Mouse (Mus musculus): ENCODE results near the gene 1700013F07Rik. TPM values are rescaled to one million over a fixed set of nuclear protein-coding genes. Genes with fewer than 3 reads are reported as not detected.

1700013F07Rik gene
- polyA plus RNA-seq, 1 experiment: 743 TPM

DNA sequence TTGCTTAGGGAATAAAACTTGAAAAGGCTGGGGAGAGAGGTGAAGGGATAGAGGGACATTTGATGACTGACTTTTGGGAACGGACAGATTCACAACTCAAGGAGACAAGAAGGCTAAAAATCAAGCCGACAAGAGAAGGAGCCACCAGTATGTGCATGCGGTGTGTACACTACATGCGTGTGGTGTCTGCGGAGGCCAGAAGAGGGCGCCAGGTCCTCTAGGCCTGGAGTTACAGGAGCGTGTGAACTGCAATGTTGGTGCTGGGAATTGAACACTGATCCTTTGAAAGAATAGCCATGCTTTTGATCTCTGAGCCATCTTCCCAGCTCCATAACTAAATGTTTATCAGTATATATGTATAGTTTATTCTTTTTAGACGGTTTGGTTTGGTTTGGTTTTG is 5.5 kb upstream of the 1700013F07Rik start:
- H3K36me3 ChIP-seq (ENCODE audit: control insufficient read depth, insufficient read depth, low read length): no peaks in the 10 kb centered on the region
- no peak overlapping the region for H3K27ac ChIP-seq (ENCODE audit: control insufficient read depth, insufficient read depth, low read depth, low read length)
- peak; percentile 61; the same call in 1 of the 2 replicates for TF ChIP-seq CTCF (IDR thresholded peaks at IDR 0.05; ENCODE audit: control insufficient read depth, insufficient read depth, insufficient replicate concordance, low read depth, low read length)
- TF ChIP-seq POLR2A (IDR thresholded peaks at IDR 0.05; ENCODE audit: control insufficient read depth, low read depth, low read length): no peak
- no peaks in the 10 kb centered on the region for H3K27me3 ChIP-seq (ENCODE audit: control insufficient read depth, insufficient read depth, low read length)
- H3K4me3 ChIP-seq (ENCODE audit: control insufficient read depth, low read depth, low read length): no peak overlapping the region
- no peaks in the 10 kb centered on the region for H3K4me1 ChIP-seq (ENCODE audit: control insufficient read depth, insufficient read depth, low read length)

DNA sequence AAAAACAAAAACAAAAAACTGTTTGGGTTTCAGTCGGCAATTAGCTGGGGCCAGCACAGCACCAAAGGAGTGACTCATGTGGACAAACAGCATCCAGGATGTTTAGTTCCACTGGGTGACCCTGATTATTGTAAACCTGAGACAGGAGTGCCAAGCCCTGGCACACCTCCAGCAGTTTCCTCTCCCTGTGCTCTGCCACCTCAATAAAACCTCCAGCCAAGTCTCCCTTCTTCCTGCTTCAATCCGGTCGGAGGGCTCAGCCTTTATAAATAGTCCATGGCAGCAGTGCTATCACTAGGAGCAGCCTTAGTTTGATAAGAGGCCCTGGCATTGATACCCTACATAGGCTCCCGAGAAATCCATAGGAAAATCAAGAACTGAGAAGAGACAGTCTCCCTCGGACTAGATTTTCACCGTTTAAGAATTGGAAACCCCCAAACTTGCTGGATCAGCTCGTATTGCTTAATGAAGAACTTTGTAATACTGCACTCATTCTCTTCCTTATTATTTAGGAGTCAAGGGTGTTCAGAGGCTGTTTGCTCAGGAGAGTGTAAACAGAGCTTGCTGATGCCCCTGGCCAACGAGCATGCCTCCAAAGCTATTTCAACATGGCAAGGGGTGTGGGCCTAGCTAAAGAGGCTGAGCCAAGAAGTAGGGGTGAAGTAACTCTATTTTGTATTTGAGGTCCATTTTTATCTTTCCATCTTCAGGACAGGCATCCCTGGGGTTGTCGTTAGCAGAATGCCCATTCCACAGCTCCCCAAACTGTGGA is 650 bp upstream of the 1700013F07Rik start:
- Histone ChIP-seq H3K27ac (ENCODE audit: control insufficient read depth, insufficient read depth, low read depth, low read length) (no peak overlapping the region), H3K36me3 (ENCODE audit: control insufficient read depth, insufficient read depth, low read length) (no peaks in the 10 kb centered on the region), H3K27me3 (ENCODE audit: control insufficient read depth, insufficient read depth, low read length) (no peaks in the 10 kb centered on the region), H3K4me1 (ENCODE audit: control insufficient read depth, insufficient read depth, low read length) (peaks cover 2% of the 10 kb centered on the region), H3K4me3 (ENCODE audit: control insufficient read depth, low read depth, low read length) (peak overlapping the region; percentile 30)
- TF ChIP-seq POLR2A (IDR thresholded peaks at IDR 0.05; ENCODE audit: control insufficient read depth, low read depth, low read length) (no peak), CTCF (IDR thresholded peaks at IDR 0.05; ENCODE audit: control insufficient read depth, insufficient read depth, insufficient replicate concordance, low read depth, low read length) (no peak)

DNA sequence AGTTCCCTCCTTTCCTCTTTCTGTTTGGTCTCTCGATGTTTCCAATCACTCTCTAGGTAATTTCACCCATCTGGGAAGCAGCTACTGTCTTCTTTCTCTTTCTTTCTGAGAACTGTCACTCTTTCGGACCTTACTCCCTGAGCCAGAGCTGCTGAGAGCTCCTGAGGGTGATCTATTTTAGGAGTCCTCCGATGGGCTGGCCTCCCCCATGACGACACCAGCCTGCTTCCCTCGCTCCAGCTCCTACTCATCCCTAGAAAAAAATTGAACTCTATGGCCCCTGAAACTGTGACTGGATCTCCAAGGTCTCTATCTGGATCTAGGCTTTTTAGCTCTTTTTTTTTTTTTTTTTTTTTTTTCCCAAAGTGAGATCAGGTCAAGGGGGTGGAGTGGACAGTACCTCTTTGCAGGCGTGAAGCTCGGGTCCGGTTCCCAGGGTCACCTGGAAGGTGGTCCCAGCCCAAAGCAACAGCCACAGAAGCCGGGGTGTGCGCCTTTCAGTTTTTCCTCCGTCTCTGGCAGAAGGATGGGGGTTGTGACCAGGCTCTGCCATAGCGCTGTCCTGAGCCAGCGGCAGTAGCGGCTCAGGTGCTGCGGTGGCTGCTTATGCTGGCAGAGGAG is 2.1 kb downstream of the 1700013F07Rik start:
- no peak for TF ChIP-seq POLR2A (IDR thresholded peaks at IDR 0.05; ENCODE audit: control insufficient read depth, low read depth, low read length)
- TF ChIP-seq CTCF (IDR thresholded peaks at IDR 0.05; ENCODE audit: control insufficient read depth, insufficient read depth, insufficient replicate concordance, low read depth, low read length): no peak
- no peak overlapping the region for H3K27ac ChIP-seq (ENCODE audit: control insufficient read depth, insufficient read depth, low read depth, low read length)
- H3K27me3 ChIP-seq (ENCODE audit: control insufficient read depth, insufficient read depth, low read length): no peaks in the 10 kb centered on the region
- no peaks in the 10 kb centered on the region for H3K36me3 ChIP-seq (ENCODE audit: control insufficient read depth, insufficient read depth, low read length)
- peaks cover 2% of the 10 kb centered on the region for H3K4me1 ChIP-seq (ENCODE audit: control insufficient read depth, insufficient read depth, low read length)
- H3K4me3 ChIP-seq (ENCODE audit: control insufficient read depth, low read depth, low read length): peak overlapping the region; percentile 87

DNA sequence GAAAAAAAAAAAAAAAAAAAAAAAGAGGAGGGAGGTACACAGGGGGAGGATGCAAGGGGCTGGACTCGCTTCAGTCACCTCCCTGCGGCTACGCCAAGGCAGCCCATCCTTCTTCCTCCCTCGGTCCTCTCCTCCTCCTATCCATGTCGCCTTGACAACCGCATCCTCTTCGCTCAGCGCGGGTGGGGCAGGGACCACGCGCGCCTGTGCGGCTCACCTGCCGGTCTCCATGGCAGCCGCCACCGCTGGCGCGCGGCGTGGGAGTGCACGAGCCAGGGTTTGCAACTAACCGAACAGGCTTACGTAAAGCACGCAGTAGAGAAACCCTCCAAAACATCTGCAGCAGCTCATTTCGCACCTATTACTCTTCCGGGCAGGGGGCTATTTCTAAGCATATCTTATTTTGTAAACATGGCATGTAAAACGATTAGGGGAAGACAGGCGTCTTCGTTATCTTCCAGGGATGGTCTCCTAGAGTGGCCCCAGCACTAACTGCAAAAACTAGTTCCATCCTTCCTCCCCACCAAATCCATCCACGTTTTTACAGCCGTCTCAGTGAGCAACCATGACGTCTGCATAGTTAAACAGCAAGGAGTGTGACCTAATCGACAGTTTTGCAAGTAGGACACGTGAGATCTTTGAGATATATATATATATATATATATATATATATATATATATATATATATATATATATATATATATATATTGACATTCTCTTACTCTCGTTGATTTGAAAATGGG is 2.7 kb downstream of the 1700013F07Rik start, which contains the start of gene 5330417C22Rik:
5330417C22Rik (minus strand) TSS at position 20 of the 744 bp plus-strand sequence.
- Histone ChIP-seq H3K4me3 (ENCODE audit: control insufficient read depth, low read depth, low read length) (peak within 1 kb of the TSS; percentile 88), H3K27me3 (ENCODE audit: control insufficient read depth, insufficient read depth, low read length) (no peaks in the 10 kb centered on the region), H3K27ac (ENCODE audit: control insufficient read depth, insufficient read depth, low read depth, low read length) (no peak within 1 kb of the TSS), H3K36me3 (ENCODE audit: control insufficient read depth, insufficient read depth, low read length) (no peaks in the 10 kb centered on the region), H3K4me1 (ENCODE audit: control insufficient read depth, insufficient read depth, low read length) (peaks cover 2% of the 10 kb centered on the region)
- peak; percentile 42; the same call in 1 of the 2 replicates for TF ChIP-seq POLR2A (IDR thresholded peaks at IDR 0.05; ENCODE audit: control insufficient read depth, low read depth, low read length)
- TF ChIP-seq CTCF (IDR thresholded peaks at IDR 0.05; ENCODE audit: control insufficient read depth, insufficient read depth, insufficient replicate concordance, low read depth, low read length): no peak

DNA sequence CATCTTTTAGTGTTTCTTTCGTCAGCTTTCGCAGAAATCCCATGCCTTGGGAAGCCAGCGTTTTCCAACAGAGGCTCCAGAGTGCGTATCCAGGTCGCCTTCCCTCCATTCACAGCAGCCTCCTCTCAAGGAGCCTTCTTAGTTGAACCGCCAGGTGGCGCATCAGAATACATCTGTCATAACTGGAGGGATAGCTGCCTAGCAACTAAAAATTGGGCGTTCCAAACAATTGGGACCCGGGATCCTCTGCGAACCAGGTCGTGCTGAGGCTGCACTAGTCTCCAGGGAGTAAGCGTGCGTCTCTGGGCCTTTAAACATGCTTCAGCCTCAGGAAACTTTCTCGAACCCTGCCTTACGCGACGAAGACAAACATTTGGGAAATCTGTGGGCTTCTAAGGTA is 3.4 kb downstream of the 1700013F07Rik start:
- Histone ChIP-seq H3K36me3 (ENCODE audit: control insufficient read depth, insufficient read depth, low read length) (no peaks in the 10 kb centered on the region), H3K4me1 (ENCODE audit: control insufficient read depth, insufficient read depth, low read length) (peaks cover 2% of the 10 kb centered on the region), H3K4me3 (ENCODE audit: control insufficient read depth, low read depth, low read length) (peak overlapping the region; percentile 88), H3K27ac (ENCODE audit: control insufficient read depth, insufficient read depth, low read depth, low read length) (no peak overlapping the region), H3K27me3 (ENCODE audit: control insufficient read depth, insufficient read depth, low read length) (no peaks in the 10 kb centered on the region)
- TF ChIP-seq POLR2A (IDR thresholded peaks at IDR 0.05; ENCODE audit: control insufficient read depth, low read depth, low read length) (peak; percentile 63; the same call in 1 of the 2 replicates), CTCF (IDR thresholded peaks at IDR 0.05; ENCODE audit: control insufficient read depth, insufficient read depth, insufficient replicate concordance, low read depth, low read length) (peak; percentile 63)

DNA sequence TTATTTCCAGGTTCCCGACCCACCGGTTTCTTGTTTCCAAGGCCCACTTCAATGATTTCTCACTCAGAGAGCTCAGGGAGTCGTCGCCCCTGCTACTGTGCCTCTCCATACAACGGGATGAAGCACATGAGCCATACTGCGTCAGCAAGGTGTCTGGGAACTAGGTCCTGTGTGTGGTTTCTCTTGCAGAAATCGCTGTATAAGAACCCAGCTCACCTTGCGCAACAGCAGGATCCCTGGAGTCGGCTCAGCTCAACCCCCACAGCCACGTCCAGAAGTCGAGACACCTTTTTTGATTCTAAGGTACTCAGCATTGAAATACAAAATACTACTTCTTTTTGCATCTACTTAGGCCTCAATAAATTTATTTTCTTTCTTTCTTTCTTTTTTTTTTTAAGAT is 8.3 kb downstream of the 1700013F07Rik start:
- Histone ChIP-seq H3K36me3 (ENCODE audit: control insufficient read depth, insufficient read depth, low read length) (no peaks in the 10 kb centered on the region), H3K4me3 (ENCODE audit: control insufficient read depth, low read depth, low read length) (no peak overlapping the region), H3K27ac (ENCODE audit: control insufficient read depth, insufficient read depth, low read depth, low read length) (no peak overlapping the region), H3K4me1 (ENCODE audit: control insufficient read depth, insufficient read depth, low read length) (peaks cover 2% of the 10 kb centered on the region), H3K27me3 (ENCODE audit: control insufficient read depth, insufficient read depth, low read length) (no peaks in the 10 kb centered on the region)
- no peak for TF ChIP-seq CTCF (IDR thresholded peaks at IDR 0.05; ENCODE audit: control insufficient read depth, insufficient read depth, insufficient replicate concordance, low read depth, low read length)
- TF ChIP-seq POLR2A (IDR thresholded peaks at IDR 0.05; ENCODE audit: control insufficient read depth, low read depth, low read length): no peak

DNA sequence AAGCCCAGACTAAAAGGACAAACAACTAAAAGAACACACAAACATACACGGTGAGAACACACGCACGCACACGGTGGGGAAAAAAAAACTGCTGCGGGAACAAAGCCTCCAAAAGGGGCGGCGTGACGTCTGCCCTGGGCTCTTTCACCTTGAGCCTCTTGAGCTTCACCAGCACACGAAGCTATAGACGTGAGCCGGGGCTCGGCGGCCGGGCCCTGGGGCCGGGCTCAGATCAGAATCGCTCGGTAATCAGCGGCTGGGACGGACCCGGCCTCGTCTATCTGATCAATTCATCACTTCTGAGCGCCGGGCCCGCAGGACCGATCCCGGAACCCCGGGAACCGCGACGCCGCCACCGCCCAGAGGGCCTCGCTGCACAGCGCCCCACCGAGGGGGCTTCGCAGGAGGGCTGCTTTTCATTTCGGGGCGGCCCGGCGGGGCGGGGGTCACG is 20.2 kb downstream of the 1700013F07Rik start:
- Histone ChIP-seq H3K36me3 (ENCODE audit: control insufficient read depth, insufficient read depth, low read length) (no peaks in the 10 kb centered on the region; the same call in 1 of the 2 replicates), H3K27ac (ENCODE audit: control insufficient read depth, insufficient read depth, low read depth, low read length) (no peak overlapping the region), H3K4me3 (ENCODE audit: control insufficient read depth, low read depth, low read length) (peak overlapping the region; percentile 87), H3K27me3 (ENCODE audit: control insufficient read depth, insufficient read depth, low read length) (no peaks in the 10 kb centered on the region), H3K4me1 (ENCODE audit: control insufficient read depth, insufficient read depth, low read length) (no peaks in the 10 kb centered on the region; the same call in 1 of the 2 replicates)
- TF ChIP-seq CTCF (IDR thresholded peaks at IDR 0.05; ENCODE audit: control insufficient read depth, insufficient read depth, insufficient replicate concordance, low read depth, low read length) (no peak), POLR2A (IDR thresholded peaks at IDR 0.05; ENCODE audit: control insufficient read depth, low read depth, low read length) (no peak)
